Mouse (Mus musculus) heart, adult 2 months (tissue): ENCODE data around the gene Catsperg1. TPM values are rescaled to one million over a fixed set of nuclear protein-coding genes. Genes with fewer than 3 reads are reported as not detected.

Experiments used
- DNase-seq, 2 experiments: peaks; one replicate each; pipeline ENCODE4 v3.0.0; 2021
- H3K27ac ChIP-seq: fragments of 200-600 bp; 2 replicates; pipeline ENCODE4 v1.8.1; 2022
- H3K27me3 ChIP-seq: fragments of 200-500 bp; 2 replicates; pipeline ENCODE4 v1.6.1; 2012; ENCODE audit warnings: mild to moderate bottlenecking, low read length, inconsistent platforms, mixed read lengths; ENCODE audit not compliant: control insufficient read depth, insufficient read depth
- H3K36me3 ChIP-seq: fragments of 200-500 bp; 2 replicates; pipeline ENCODE4 v1.6.1; 2012; ENCODE audit warnings: low read length, inconsistent platforms; ENCODE audit not compliant: control insufficient read depth, insufficient read depth
- H3K4me1 ChIP-seq: fragments of 200-500 bp; 2 replicates; pipeline ENCODE4 v1.6.1; 2011; ENCODE audit warnings: low read length; ENCODE audit not compliant: control insufficient read depth, insufficient read depth
- H3K4me3 ChIP-seq: fragments of 200-600 bp; 2 replicates; pipeline ENCODE4 v1.8.1; 2022
- H3K79me2 ChIP-seq: fragments of 200-500 bp; replicated peaks from 2 replicates; pipeline ENCODE4 v1.6.1; 2012; ENCODE audit warnings: mild to moderate bottlenecking, inconsistent platforms, low read length, moderate library complexity, mixed read lengths; ENCODE audit not compliant: control insufficient read depth, insufficient read depth
- H3K9ac ChIP-seq: fragments of 200-500 bp; 2 replicates; pipeline ENCODE4 v1.6.1; 2012; ENCODE audit warnings: low read depth, mild to moderate bottlenecking, control low read depth, inconsistent platforms, low read length, mixed read lengths
- CTCF ChIP-seq: fragments of 200-600 bp; IDR thresholded peaks from 2 replicates; pipeline ENCODE4 v1.8.1; 2022; ENCODE audit warnings: antibody characterized with exemption, mild to moderate bottlenecking, moderate library complexity
- EP300 ChIP-seq: fragments of 200-500 bp; IDR thresholded peaks from 2 replicates; pipeline ENCODE4 v1.6.1; 2011; ENCODE audit warnings: low read depth, low read length, control low read depth; ENCODE audit not compliant: insufficient read depth
- POLR2A ChIP-seq: fragments of 200-500 bp; IDR thresholded peaks from 2 replicates; pipeline ENCODE4 v1.6.1; 2011; ENCODE audit warnings: mild to moderate bottlenecking, low read depth, low read length, control low read depth; ENCODE audit not compliant: insufficient read depth
- WGBS: fragments of 180-500 bp; shearing (Covaris S2); methylation state at CpG from one replicate; pipeline ENCODE4 v1.1.7; 2018; 5-methylcytosine and 5-hydroxymethylcytosine counted together
- intact Hi-C: fragments of 180-260 bp; cut with DNase I; formaldehyde crosslinking; loops from one replicate; pipeline ENCODE4 v1.15.1; 2025
- polyA plus RNA-seq: library from polyadenylated mRNA; depleted of rRNA; stranded (reverse); fragments of >200 nt; gene quantifications from 2 replicates; pipeline ENCODE4 v1.2.3, GENCODE M21; 2012
- total RNA-seq, 2 experiments: library from RNA; stranded (reverse); gene quantifications; 2 replicates each; pipeline ENCODE4 v1.2.3; 2021

Catsperg1 gene
- total and polyA plus RNA-seq, 3 experiments: 0.30 to 1.0 (median 0.34) TPM

- H3K9ac ChIP-seq: no peak overlapping the region
- H3K36me3 ChIP-seq: no peaks in the 10 kb centered on the region
- H3K4me3 ChIP-seq: no peak overlapping the region
- WGBS: 71% methylated on average over 3 of the region's 3 CpGs
- H3K27ac ChIP-seq: no peak overlapping the region
- H3K79me2 ChIP-seq: no peaks in the 10 kb centered on the region
- no peaks in the 10 kb centered on the region; the same call in 1 of the 2 replicates for H3K4me1 ChIP-seq
- no peak for DNase-seq
- no peaks in the 10 kb centered on the region for H3K27me3 ChIP-seq
- TF ChIP-seq CTCF (no peak), EP300 (no peak), POLR2A (no peak)
- intact Hi-C loops: no loop called here
These were observed 37.3 kb upstream of the Catsperg1 start for GRCm38 (mm10) chr7:29251166-29251565.

GRCm38 (mm10) chr7:29248261-29248841 lies 34.5 kb upstream of the Catsperg1 start, which contains the start of gene 2200002D01Rik:
TSS of gene 2200002D01Rik (minus strand) at chr7:29248466.
- Histone ChIP-seq H3K79me2 (no peaks in the 10 kb centered on the region), H3K27ac (peak within 1 kb of the TSS; percentile 54), H3K4me3 (peak within 1 kb of the TSS; percentile 35), H3K36me3 (no peaks in the 10 kb centered on the region), H3K4me1 (no peaks in the 10 kb centered on the region; the same call in 1 of the 2 replicates), H3K9ac (peak within 1 kb of the TSS; percentile 66), H3K27me3 (no peaks in the 10 kb centered on the region)
- 0 out of 2 replicates have a peak, but pooled peaks have one; percentile 11 for TF ChIP-seq EP300
- peak; percentile 53 for TF ChIP-seq CTCF
- TF ChIP-seq POLR2A: 0 out of 2 replicates have a peak, but pooled peaks have one; percentile 17
- intact Hi-C loops: loop anchor here (5.0 kb wide), 1 partner anchor 34 kb away; the partner anchor contains the start of gene Spint2
- 20% methylated on average over 20 of the region's 20 CpGs for WGBS
- peak; percentile 60 to 62 for DNase-seq

GRCm38 (mm10) chr7:29247706-29248105 lies 33.9 kb upstream of the Catsperg1 start:
- intact Hi-C loops: loop anchor here (1.0 to 5.0 kb wide), 2 partner anchors 35 to 50 kb away; partner anchors contain the start of gene Spint2
- Histone ChIP-seq H3K27me3 (no peaks in the 10 kb centered on the region), H3K4me3 (peak overlapping the region; percentile 35), H3K79me2 (no peaks in the 10 kb centered on the region), H3K27ac (peak overlapping the region; percentile 54), H3K9ac (peak overlapping the region; percentile 66), H3K36me3 (no peaks in the 10 kb centered on the region), H3K4me1 (no peaks in the 10 kb centered on the region; the same call in 1 of the 2 replicates)
- peak in 1 of 2 experiments; percentile 33 for DNase-seq
- TF ChIP-seq POLR2A (no peak), EP300 (no peak), CTCF (no peak)
- 18% methylated on average over 19 of the region's 19 CpGs for WGBS

- no peaks in the 10 kb centered on the region for H3K27me3 ChIP-seq
- no peaks in the 10 kb centered on the region for H3K36me3 ChIP-seq
- WGBS: 33% methylated on average over 16 of the region's 16 CpGs
- no peaks in the 10 kb centered on the region for H3K79me2 ChIP-seq
- peak overlapping the region; percentile 66 for H3K9ac ChIP-seq
- peak; percentile 77 to 91 for DNase-seq
- peak overlapping the region; percentile 35; the same call in 1 of the 2 replicates for H3K4me3 ChIP-seq
- no peaks in the 10 kb centered on the region; the same call in 1 of the 2 replicates for H3K4me1 ChIP-seq
- peak overlapping the region; percentile 54; the same call in 1 of the 2 replicates for H3K27ac ChIP-seq
- peak; percentile 97 for TF ChIP-seq CTCF
- no peak for TF ChIP-seq POLR2A
- intact Hi-C loops: loop anchor here (1.0 to 5.0 kb wide), 2 partner anchors 35 to 50 kb away; partner anchors contain the start of gene Spint2
These were observed 33.5 kb upstream of the Catsperg1 start for GRCm38 (mm10) chr7:29247314-29247700.

GRCm38 (mm10) chr7:29246619-29247313 lies 32.9 kb upstream of the Catsperg1 start:
- TF ChIP-seq POLR2A: no peak
- TF ChIP-seq EP300: no peak
- no peak for TF ChIP-seq CTCF
- H3K36me3 ChIP-seq: no peaks in the 10 kb centered on the region
- no peak for DNase-seq
- no peak overlapping the region for H3K27ac ChIP-seq
- 85% methylated on average over 21 of the region's 21 CpGs for WGBS
- no peaks in the 10 kb centered on the region for H3K27me3 ChIP-seq
- H3K9ac ChIP-seq: no peak overlapping the region
- no peak overlapping the region for H3K4me3 ChIP-seq
- H3K4me1 ChIP-seq: no peaks in the 10 kb centered on the region; the same call in 1 of the 2 replicates
- no peaks in the 10 kb centered on the region for H3K79me2 ChIP-seq
- intact Hi-C loops: loop anchor here (1.0 to 5.0 kb wide), 2 partner anchors 36 to 51 kb away; partner anchors contain the start of gene Spint2

- Histone ChIP-seq H3K27me3 (no peaks in the 10 kb centered on the region), H3K4me1 (no peaks in the 10 kb centered on the region; the same call in 1 of the 2 replicates), H3K9ac (no peak overlapping the region), H3K79me2 (no peaks in the 10 kb centered on the region), H3K4me3 (no peak overlapping the region), H3K27ac (no peak overlapping the region), H3K36me3 (no peaks in the 10 kb centered on the region)
- TF ChIP-seq POLR2A (no peak), EP300 (no peak), CTCF (no peak)
- WGBS: 80% methylated on average over 5 of the region's 5 CpGs
- DNase-seq: no peak
- intact Hi-C loops: loop anchor here (5.0 kb wide), 1 partner anchor 36 kb away; the partner anchor contains the start of gene Spint2
These were observed 32.2 kb upstream of the Catsperg1 start for GRCm38 (mm10) chr7:29246015-29246414.
